Mouse (Mus musculus) erythroblast, embryonic 14.5 days (primary cell): ENCODE measurements around the gene Rab4a. TPM values are rescaled to one million over a fixed set of nuclear protein-coding genes. Genes with fewer than 3 reads are reported as not detected.

Source experiments
- H3K27me3 ChIP-seq: 2 replicates; pipeline ENCODE4 v1.6.1; 2012; ENCODE audit warnings: inconsistent platforms; ENCODE audit not compliant: control insufficient read depth
- H3K36me3 ChIP-seq: 2 replicates; pipeline ENCODE4 v1.6.1; 2012; ENCODE audit warnings: mild to moderate bottlenecking, inconsistent platforms; ENCODE audit not compliant: control insufficient read depth
- H3K4me1 ChIP-seq: 2 replicates; pipeline ENCODE4 v1.6.1; 2012; ENCODE audit warnings: inconsistent platforms; ENCODE audit not compliant: control insufficient read depth
- H3K4me3 ChIP-seq: replicated peaks from 2 replicates; pipeline ENCODE3; 2012; ENCODE audit warnings: moderate library complexity, mild to moderate bottlenecking, inconsistent platforms
- H3K9me3 ChIP-seq: 2 replicates; pipeline ENCODE4 v1.6.1; 2012; ENCODE audit warnings: low read length, inconsistent platforms, mixed read lengths; ENCODE audit not compliant: control insufficient read depth
- GATA1 ChIP-seq: IDR thresholded peaks from 2 replicates; pipeline ENCODE4 v1.6.1; 2012; ENCODE audit warnings: low read length, inconsistent platforms, mixed read lengths
- TAL1 ChIP-seq: IDR thresholded peaks from 3 replicates; pipeline ENCODE4 v1.6.1; 2012; ENCODE audit warnings: low read length, inconsistent platforms, mixed read lengths
- polyA plus RNA-seq: library from polyadenylated mRNA; stranded (reverse); fragments of >175 nt; gene quantifications from 2 replicates; pipeline ENCODE4 v1.2.3, GENCODE M21; 2012

Gene Rab4a
- polyA plus RNA-seq, 1 experiment: 0.17 TPM

DNA sequence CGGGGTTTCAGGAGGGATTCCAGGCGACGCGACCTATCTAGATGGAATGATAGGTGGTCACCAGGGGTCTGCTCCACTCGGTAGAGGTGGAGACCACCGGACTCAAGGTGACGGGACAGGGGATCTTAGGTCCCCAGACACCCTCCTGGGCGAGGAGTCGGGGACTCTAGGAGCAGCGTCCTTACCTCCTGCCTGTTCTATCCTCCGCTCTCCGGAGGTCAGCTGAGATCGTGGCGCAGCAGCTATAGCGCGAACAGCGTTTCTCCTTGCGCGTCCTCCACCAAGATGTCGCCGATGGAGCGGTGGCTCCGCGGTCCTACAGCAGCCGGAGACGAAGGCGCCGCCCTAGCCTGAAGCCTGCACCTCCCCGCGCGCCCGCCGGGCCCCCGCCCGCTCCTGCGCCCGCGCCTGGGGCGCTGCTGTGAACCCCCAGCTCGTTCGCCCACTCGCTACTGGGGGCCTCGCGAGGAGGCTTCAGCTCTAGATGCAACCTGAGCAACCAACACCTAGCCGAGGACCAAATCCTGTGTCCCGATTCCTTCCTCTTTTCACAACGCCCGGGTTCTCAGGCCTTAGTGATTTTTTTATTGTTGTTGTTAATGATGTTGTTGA is 54.0 kb downstream of the Rab4a start, which contains the start of gene Ccsap:
TSS of gene Ccsap (minus strand) at position 562 of the 612 bp plus-strand sequence.
- H3K4me3 ChIP-seq: peak within 1 kb of the TSS; percentile 68
- peaks cover under 1% of the 10 kb centered on the region; the same call in 1 of the 2 replicates for H3K9me3 ChIP-seq
- H3K36me3 ChIP-seq: peaks cover 10% of the 10 kb centered on the region
- no peak for TF ChIP-seq TAL1
- no peak for TF ChIP-seq GATA1
- H3K4me1 ChIP-seq: peaks cover 31% of the 10 kb centered on the region
- H3K27me3 ChIP-seq: peaks cover 53% of the 10 kb centered on the region

GRCm38 (mm10) chr8:123860386-123860785 is 54.6 kb downstream of the Rab4a start:
- Histone ChIP-seq H3K27me3 (peaks cover 56% of the 10 kb centered on the region), H3K4me1 (peaks cover 30% of the 10 kb centered on the region), H3K36me3 (peaks cover 9% of the 10 kb centered on the region), H3K4me3 (peak overlapping the region; percentile 68), H3K9me3 (no peaks in the 10 kb centered on the region)
- TF ChIP-seq TAL1: no peak
- no peak for TF ChIP-seq GATA1

DNA sequence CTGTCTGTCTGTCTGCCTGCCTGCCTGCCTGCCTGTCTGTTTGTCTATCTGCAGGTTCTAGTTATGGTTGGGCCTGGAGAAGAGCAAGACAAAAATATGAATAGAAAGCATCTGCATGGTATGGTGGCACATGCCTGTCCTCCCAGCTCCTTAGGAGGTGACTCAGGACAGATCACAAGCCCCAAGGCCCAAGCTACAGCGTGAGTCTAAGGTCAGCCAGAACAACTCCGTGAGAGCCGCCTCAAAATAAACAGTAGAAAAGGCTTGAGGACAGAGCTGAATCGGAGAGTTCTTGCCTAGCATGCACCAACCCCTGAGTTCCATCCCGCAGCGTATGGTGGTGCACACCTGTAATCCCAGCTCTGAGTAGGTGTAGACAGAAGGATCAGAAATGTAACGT is 60.0 kb downstream of the Rab4a start:
- TF ChIP-seq GATA1: no peak
- no peak for TF ChIP-seq TAL1

DNA sequence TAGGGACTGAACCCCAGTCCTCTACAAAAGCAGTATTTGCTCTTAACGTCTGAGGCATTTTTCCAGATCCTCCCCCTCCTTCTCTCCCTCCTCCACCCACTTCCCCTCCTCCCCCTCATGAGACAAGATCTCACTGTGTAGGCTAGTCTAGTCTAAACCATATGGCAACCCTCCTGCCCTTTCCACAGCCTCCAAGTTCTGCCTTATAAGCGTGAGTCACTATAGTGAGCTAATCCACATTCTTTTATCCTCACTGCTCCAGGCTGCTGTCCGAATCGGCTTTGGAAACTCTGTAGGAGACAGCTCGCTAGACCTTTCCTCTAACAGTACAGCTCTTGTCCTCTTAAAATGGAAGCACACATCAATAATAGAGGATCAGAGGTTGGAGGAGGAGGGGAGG is 61.2 kb downstream of the Rab4a start:
- Histone ChIP-seq H3K9me3 (no peaks in the 10 kb centered on the region), H3K27me3 (peaks cover 34% of the 10 kb centered on the region), H3K4me1 (no peaks in the 10 kb centered on the region), H3K4me3 (no peak overlapping the region), H3K36me3 (no peaks in the 10 kb centered on the region)
- TF ChIP-seq TAL1 (no peak), GATA1 (no peak)

More for the DNA sequence above, 60.0 kb downstream of the Rab4a start:
- no peaks in the 10 kb centered on the region for H3K36me3 ChIP-seq
- H3K9me3 ChIP-seq: no peaks in the 10 kb centered on the region
- no peaks in the 10 kb centered on the region for H3K4me1 ChIP-seq
- H3K4me3 ChIP-seq: no peak overlapping the region
- peaks cover 46% of the 10 kb centered on the region for H3K27me3 ChIP-seq

DNA sequence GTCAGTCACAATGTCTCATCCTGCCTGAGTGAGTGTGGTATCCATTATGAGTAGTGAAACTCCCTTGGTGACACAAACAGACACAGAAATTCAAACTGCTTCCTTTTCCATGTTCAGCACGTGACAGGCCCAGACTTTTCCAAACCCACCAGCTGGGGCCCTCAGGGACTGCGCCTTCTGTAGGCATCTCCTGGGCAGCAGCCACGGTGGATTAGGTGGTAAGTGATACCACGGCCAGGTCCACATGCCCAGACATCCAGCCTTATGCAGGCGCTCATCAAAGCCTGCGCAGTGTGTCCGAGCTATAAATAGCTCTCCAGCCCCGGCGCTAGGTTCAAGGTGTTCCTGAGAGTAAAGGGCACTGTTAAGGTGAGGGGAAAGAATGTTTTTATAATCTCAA is 66.3 kb downstream of the Rab4a start:
- H3K27me3 ChIP-seq: no peaks in the 10 kb centered on the region; the same call in 1 of the 2 replicates
- no peaks in the 10 kb centered on the region for H3K9me3 ChIP-seq
- no peaks in the 10 kb centered on the region for H3K36me3 ChIP-seq
- no peak for TF ChIP-seq GATA1
- no peak for TF ChIP-seq TAL1
- H3K4me3 ChIP-seq: no peak overlapping the region
- H3K4me1 ChIP-seq: no peaks in the 10 kb centered on the region

DNA sequence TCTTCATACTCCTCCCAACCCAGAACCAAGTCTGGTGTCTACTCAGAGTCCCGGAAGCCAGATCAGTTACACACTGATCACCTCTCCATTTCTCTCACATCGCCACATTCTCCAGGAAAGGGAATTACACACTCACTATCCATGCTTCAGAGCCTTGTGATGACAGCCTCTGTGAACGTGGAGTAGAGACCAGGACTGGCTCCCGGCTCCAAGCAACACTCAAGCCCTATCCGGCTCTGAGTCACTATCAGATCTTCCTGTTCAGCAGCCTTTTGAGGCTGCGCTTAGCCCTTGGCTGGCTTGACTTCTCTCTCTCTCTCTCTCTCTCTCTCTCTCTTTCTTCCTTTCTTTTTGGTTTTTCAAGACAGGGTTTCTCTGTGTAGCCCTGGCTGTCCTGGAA is 67.6 kb downstream of the Rab4a start:
- no peak overlapping the region for H3K4me3 ChIP-seq
- H3K36me3 ChIP-seq: no peaks in the 10 kb centered on the region
- H3K9me3 ChIP-seq: no peaks in the 10 kb centered on the region
- H3K4me1 ChIP-seq: no peaks in the 10 kb centered on the region
- TF ChIP-seq GATA1 (no peak), TAL1 (no peak)
- no peaks in the 10 kb centered on the region for H3K27me3 ChIP-seq

- TF ChIP-seq GATA1: no peak
- TF ChIP-seq TAL1: no peak
- Histone ChIP-seq H3K27me3 (no peaks in the 10 kb centered on the region), H3K4me1 (no peaks in the 10 kb centered on the region)
Measured at GRCm38 (mm10) chr8:123874324-123874723, 68.5 kb downstream of the Rab4a start.

GRCm38 (mm10) chr8:123877865-123878264 is 72.1 kb downstream of the Rab4a start:
- H3K36me3 ChIP-seq: no peaks in the 10 kb centered on the region
- H3K4me1 ChIP-seq: no peaks in the 10 kb centered on the region
- H3K27me3 ChIP-seq: no peaks in the 10 kb centered on the region; the same call in 1 of the 2 replicates
- no peaks in the 10 kb centered on the region for H3K9me3 ChIP-seq
- TF ChIP-seq GATA1: no peak
- no peak for TF ChIP-seq TAL1
- H3K4me3 ChIP-seq: no peak overlapping the region

More at GRCm38 (mm10) chr8:123874324-123874723, 68.5 kb downstream of the Rab4a start:
- H3K9me3 ChIP-seq: no peaks in the 10 kb centered on the region
- no peak overlapping the region for H3K4me3 ChIP-seq
- H3K36me3 ChIP-seq: no peaks in the 10 kb centered on the region

- TF ChIP-seq TAL1: no peak
- TF ChIP-seq GATA1: no peak
- no peak overlapping the region for H3K4me3 ChIP-seq
- H3K27me3 ChIP-seq: peaks cover 20% of the 10 kb centered on the region
- no peaks in the 10 kb centered on the region for H3K4me1 ChIP-seq
- no peaks in the 10 kb centered on the region for H3K9me3 ChIP-seq
- H3K36me3 ChIP-seq: no peaks in the 10 kb centered on the region
Measured at GRCm38 (mm10) chr8:123880271-123880670, 74.5 kb downstream of the Rab4a start.

DNA sequence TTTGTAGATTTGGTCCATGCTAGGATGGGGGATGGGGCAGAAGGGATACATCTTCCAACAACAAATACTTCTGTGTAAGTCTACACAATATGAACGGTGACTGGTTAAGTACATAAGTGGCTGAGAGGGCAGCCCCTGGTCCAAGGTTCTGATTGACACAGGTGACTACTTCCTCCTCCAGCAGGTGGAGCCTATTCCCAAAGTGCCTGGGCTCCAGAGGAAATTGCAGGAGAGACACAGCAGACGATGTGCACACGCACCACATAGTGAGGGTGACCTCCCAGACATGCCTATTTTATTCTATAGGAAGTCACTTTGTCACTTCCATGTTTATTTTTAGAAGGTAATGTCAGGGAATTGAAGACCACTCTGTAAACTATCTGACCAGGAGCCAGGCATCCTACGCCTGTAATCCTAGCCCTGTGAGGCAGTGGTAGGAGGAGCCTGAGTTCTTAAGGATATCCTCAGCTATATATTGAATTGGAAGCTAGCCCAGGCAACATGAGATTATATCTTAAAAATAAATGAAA is 75.1 kb downstream of the Rab4a start:
- H3K4me3 ChIP-seq: no peak overlapping the region
- TF ChIP-seq GATA1: no peak
- TF ChIP-seq TAL1: no peak
- H3K4me1 ChIP-seq: no peaks in the 10 kb centered on the region
- no peaks in the 10 kb centered on the region for H3K9me3 ChIP-seq
- H3K36me3 ChIP-seq: no peaks in the 10 kb centered on the region
- H3K27me3 ChIP-seq: peaks cover 26% of the 10 kb centered on the region
